Mouse (Mus musculus): ENCODE measurements around the gene Rab15. TPM values are rescaled to one million over a fixed set of nuclear protein-coding genes. Genes with fewer than 3 reads are reported as not detected.

Gene Rab15
- total and polyA plus RNA-seq, 3 experiments = 2.7 to 22.7 TPM; not detected in 1

GRCm38 (mm10) chr12:76816720-76817119 lies 6.0 kb downstream of the Rab15 start (continued):
- no peak for TF ChIP-seq ZMIZ1 (IDR thresholded peaks at IDR 0.05; ENCODE audit: low read depth, low read length)

- no peak for DNase-seq (ENCODE audit: low read depth, low spot score)
- no peak overlapping the region for H3K9ac ChIP-seq (ENCODE audit: control insufficient read depth, low read depth, low read length, poor library complexity, severe bottlenecking)
- no peak overlapping the region for H3K4me3 ChIP-seq (ENCODE audit: control insufficient read depth in 1 of 2, insufficient read depth in 1 of 2, low read depth in 2 of 2, low read length in 2 of 2)
- no peaks in the 10 kb centered on the region for H3K9me3 ChIP-seq (replicated peaks; ENCODE audit: insufficient read depth, low read length)
- H3K36me3 ChIP-seq (ENCODE audit: control insufficient read depth in 1 of 2, insufficient read depth in 2 of 2, low read length in 2 of 2) = no peaks in the 10 kb centered on the region
- no peaks in the 10 kb centered on the region for H3K27me3 ChIP-seq (ENCODE audit: control insufficient read depth in 1 of 2, insufficient read depth in 2 of 2, low read length in 2 of 2)
- H3K79me2 ChIP-seq (ENCODE audit: control insufficient read depth, insufficient read depth, low read length, poor library complexity) = no peaks in the 10 kb centered on the region
- H3K4me1 ChIP-seq (ENCODE audit: control insufficient read depth in 1 of 2, insufficient read depth in 2 of 2, low read length in 2 of 2) = no peaks in the 10 kb centered on the region
- no peak overlapping the region for H3K27ac ChIP-seq (ENCODE audit: control insufficient read depth, low read depth, low read length)
- no peak for TF ChIP-seq ZNF384 (IDR thresholded peaks at IDR 0.05; ENCODE audit: low read depth, low read length)
- no peak for TF ChIP-seq TAL1 (IDR thresholded peaks at IDR 0.05; ENCODE audit: low read length)
- TF ChIP-seq MAX (IDR thresholded peaks at IDR 0.05; ENCODE audit: low read length) = no peak
- no peak for TF ChIP-seq GABPA (IDR thresholded peaks at IDR 0.05; ENCODE audit: low read depth, low read length)
- no peak for TF ChIP-seq USF2 (IDR thresholded peaks at IDR 0.05; ENCODE audit: borderline replicate concordance in 1 of 2, insufficient read depth in 1 of 2, low read depth in 1 of 2, low read length in 2 of 2)
- no peak for TF ChIP-seq POLR2AphosphoS2 (IDR thresholded peaks at IDR 0.05; ENCODE audit: low read length)
Measured at GRCm38 (mm10) chr12:76814120-76814519, 8.6 kb downstream of the Rab15 start.

- Histone ChIP-seq H3K79me2 (ENCODE audit: control insufficient read depth, insufficient read depth, low read length, poor library complexity) (no peaks in the 10 kb centered on the region), H3K4me1 (ENCODE audit: control insufficient read depth in 1 of 2, insufficient read depth in 2 of 2, low read length in 2 of 2) (no peaks in the 10 kb centered on the region), H3K9me3 (replicated peaks; ENCODE audit: insufficient read depth, low read length) (no peaks in the 10 kb centered on the region), H3K27me3 (ENCODE audit: control insufficient read depth in 1 of 2, insufficient read depth in 2 of 2, low read length in 2 of 2) (no peaks in the 10 kb centered on the region), H3K9ac (ENCODE audit: control insufficient read depth, low read depth, low read length, poor library complexity, severe bottlenecking) (no peak overlapping the region), H3K27ac (ENCODE audit: control insufficient read depth, low read depth, low read length) (no peak overlapping the region), H3K36me3 (ENCODE audit: control insufficient read depth in 1 of 2, insufficient read depth in 2 of 2, low read length in 2 of 2) (no peaks in the 10 kb centered on the region), H3K4me3 (ENCODE audit: control insufficient read depth in 1 of 2, insufficient read depth in 1 of 2, low read depth in 2 of 2, low read length in 2 of 2) (no peak overlapping the region)
- no peak for DNase-seq (ENCODE audit: low read depth, low spot score)
- TF ChIP-seq POLR2AphosphoS2 (IDR thresholded peaks at IDR 0.05; ENCODE audit: low read length) (no peak), HCFC1 (IDR thresholded peaks at IDR 0.05; ENCODE audit: low read depth, low read length) (no peak), MXI1 (IDR thresholded peaks at IDR 0.05; ENCODE audit: low read depth, low read length) (no peak), POLR2A (IDR thresholded peaks at IDR 0.05; ENCODE audit: control insufficient read depth in 1 of 2, insufficient read depth in 1 of 2, low read depth in 1 of 2, low read length in 2 of 2, poor library complexity in 1 of 2) (no peak), JUND (IDR thresholded peaks at IDR 0.05; ENCODE audit: low read depth, low read length) (no peak), USF1 (IDR thresholded peaks at IDR 0.05; ENCODE audit: low read depth, low read length) (no peak), ETS1 (IDR thresholded peaks at IDR 0.05; ENCODE audit: low read depth, low read length) (no peak), CTCF (IDR thresholded peaks at IDR 0.05 in 2 of 3, conservative IDR thresholded peaks at IDR 0.05 in 1 of 3; ENCODE audit: control insufficient read depth in 1 of 3, insufficient read depth in 1 of 3, low read depth in 2 of 3, low read length in 3 of 3, poor library complexity in 1 of 3, severe bottlenecking in 1 of 3) (no peak), UBTF (IDR thresholded peaks at IDR 0.05; ENCODE audit: borderline replicate concordance, insufficient read depth, low read depth, low read length) (no peak), MAZ (IDR thresholded peaks at IDR 0.05; ENCODE audit: low read depth, low read length) (no peak), NRF1 (IDR thresholded peaks at IDR 0.05; ENCODE audit: insufficient read depth, low read depth, low read length, poor library complexity, severe bottlenecking) (no peak), KAT2A (conservative IDR thresholded peaks at IDR 0.05; ENCODE audit: low read depth, low read length) (no peak), ZC3H11A (IDR thresholded peaks at IDR 0.05; ENCODE audit: low read depth, low read length) (no peak)
Measured at GRCm38 (mm10) chr12:76813543-76813942, 9.2 kb downstream of the Rab15 start.
